Mouse (Mus musculus) kidney, postnatal 4 days (tissue): ENCODE results near the gene Hax1.

Experiments used
- DNase-seq, 2 experiments: peaks; one replicate each; pipeline ENCODE4 v3.0.0; 2021; ENCODE audit warnings: mixed read lengths in 2 of 2

Gene Hax1

DNA sequence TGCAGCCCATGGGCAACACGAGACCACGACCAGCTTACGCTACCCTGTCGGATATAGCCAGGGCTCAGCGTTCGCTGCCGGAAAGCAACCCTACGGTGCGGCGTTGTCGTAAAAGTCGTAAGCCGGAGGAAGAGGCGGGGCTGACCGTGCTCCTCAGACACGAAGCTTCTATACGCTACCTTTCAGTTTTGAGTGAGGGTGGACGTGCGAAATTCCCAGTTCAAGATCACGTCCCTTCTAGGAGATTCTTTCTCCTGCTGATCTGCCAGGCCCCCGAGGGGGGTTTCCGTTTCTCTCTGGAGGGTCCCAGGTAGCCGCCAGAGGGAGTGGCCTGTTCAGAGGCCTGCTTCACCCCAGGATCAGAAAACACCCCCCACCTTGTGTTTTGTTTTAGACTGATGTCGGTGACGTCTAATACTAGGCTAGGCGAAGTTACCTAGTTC lies at the start of gene Hax1:
TSS of gene Hax1 (minus strand) at position 169 of the 443 bp plus-strand sequence.
- DNase-seq = peak; percentile 96 to 97

DNA sequence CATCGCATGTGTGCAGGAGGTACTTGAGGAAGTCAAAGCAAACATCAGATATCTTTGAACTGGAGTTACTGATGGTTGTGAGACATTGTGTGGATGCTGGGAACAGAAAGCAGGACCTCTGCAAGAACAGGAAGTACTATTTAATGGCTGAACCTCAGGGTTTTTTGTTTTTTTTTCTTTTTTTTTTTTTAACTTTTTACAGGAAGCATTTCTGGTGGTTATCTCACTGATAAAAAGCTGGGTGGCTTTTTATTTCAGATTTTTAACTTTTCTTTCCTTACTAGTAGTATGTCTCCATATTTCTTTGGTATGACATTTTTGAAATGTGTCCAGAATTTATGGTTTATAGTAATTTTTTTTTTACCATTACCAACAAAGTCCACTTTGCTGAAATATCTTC lies 37.7 kb upstream of the Hax1 start:
- DNase-seq = no peak

DNA sequence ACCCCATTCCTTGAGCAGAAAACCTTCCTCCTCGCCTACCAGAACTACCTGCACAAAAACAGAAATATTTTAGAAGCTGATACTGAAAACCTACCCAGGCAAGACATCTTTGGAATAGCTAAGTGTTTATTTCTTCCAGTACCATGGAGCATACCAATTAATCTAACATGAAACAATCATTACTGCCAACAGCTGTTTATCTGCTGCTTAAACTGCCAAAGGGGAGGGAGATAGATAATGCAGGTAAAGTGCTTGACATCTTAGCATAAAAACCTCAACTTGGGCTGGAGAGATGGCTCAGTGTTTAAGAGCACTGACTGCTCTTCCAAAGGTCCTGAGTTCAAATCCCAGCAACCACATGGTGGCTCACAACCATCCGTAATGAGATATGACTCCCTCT lies 36.1 kb upstream of the Hax1 start:
- DNase-seq = no peak

DNA sequence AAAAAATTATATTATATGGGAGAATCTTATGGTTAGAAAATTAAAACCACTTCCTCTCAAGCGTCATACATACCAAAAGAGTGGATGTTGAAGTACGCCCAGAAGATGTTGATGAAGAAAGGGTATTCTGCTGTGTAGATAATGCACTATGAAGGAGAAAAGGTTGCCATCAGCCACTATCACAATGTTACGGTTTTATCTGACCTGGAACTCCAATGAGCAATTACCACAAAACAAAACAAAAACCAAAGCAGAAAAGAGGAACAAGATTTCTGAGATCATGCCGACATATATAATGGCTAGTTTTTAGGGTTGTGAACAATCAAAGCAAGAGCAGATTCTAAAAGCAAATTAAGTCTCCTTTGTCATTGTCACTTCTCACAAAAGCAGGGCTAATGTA lies 18.0 kb upstream of the Hax1 start:
- no peak for DNase-seq

DNA sequence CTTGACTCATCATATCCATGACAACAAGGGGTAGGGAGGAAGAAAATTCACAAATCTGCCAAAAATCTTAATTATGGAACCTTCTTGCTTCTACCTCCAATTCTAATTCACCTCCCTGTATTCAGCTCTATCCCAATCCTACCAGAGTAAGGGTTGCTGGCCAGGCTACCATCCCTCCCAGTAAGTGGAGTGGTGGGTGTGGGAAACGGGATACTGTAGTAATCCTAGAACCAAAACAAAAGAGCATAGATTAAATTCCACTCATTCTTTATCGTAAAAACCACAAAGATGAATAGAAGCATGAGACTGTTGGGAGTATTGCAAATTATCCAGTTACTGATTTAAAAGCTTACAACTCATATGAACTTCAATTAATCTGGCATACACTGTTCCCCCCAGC lies 11.7 kb upstream of the Hax1 start:
- DNase-seq = no peak

DNA sequence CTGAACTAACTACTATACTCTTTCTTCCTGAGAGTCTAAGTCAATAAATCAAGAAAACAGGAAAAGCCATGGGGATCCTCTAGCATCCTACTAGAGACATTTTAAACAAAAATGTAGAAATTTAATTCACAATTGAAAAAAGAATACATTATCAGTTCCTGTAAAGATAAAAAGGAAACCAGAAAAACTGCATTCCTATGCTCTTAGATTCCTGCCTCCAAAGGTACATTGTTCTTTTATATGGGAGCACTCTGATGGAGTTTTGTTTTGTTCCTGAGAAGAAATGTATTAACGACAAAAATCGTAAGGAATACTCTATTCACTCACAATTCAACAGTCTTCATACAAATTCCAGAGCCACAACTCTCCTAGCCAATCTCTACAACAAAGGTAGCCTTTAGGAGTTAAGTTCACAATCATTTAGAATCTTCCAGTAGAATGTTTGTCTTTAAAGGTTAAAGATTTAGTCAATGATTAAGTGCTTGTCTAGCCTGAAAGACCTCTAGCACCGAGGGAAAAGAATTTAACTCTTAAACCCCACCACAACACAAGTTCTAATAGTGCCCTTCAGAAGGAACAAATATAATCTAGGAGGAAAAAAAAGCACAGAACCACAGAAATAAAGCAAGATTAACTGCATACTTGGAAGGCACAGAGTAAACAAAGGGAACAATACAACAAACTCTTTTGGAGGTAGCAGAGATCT lies 5.7 kb upstream of the Hax1 start:
- no peak for DNase-seq

DNA sequence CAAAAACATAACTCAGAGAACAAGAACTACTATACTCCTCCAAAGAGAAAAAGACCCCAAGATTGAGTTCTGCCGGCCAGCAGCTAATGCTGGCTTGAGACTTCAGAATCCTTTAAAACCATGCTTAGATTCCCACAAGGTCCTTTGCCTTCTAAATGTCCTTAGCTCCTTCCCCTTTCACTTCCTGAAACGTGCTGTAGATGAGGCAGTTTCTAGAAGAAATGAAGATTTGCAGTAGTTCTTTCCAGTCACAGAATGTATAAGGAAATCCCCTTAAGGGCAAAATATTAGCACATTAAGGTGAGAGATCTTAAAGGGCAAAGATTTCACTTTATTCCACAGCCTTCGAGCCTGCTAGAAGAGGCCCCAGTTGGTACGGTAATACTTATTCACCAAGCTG lies 1.2 kb upstream of the Hax1 start:
- DNase-seq = no peak

DNA sequence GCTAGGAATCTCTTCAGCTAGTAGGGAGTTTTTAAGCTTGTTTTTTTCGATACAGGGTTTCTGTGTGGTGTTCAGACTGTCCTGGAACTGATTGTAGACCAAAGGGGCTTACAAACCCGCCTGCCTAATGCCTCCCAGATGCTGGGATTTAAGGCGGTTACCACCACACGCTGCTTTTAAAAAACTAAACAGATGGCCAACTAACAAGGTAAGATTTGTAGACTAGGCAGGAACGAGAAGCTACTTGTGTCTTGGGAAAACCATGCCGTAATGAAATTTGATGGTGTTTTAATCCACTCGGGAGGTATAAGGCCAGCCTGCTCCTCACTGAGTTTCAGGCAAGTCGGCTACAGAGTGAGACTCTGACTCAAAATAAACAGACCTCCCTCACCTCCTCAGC lies 510 bp upstream of the Hax1 start:
- peak in 1 of 2 experiments; percentile 18 for DNase-seq

DNA sequence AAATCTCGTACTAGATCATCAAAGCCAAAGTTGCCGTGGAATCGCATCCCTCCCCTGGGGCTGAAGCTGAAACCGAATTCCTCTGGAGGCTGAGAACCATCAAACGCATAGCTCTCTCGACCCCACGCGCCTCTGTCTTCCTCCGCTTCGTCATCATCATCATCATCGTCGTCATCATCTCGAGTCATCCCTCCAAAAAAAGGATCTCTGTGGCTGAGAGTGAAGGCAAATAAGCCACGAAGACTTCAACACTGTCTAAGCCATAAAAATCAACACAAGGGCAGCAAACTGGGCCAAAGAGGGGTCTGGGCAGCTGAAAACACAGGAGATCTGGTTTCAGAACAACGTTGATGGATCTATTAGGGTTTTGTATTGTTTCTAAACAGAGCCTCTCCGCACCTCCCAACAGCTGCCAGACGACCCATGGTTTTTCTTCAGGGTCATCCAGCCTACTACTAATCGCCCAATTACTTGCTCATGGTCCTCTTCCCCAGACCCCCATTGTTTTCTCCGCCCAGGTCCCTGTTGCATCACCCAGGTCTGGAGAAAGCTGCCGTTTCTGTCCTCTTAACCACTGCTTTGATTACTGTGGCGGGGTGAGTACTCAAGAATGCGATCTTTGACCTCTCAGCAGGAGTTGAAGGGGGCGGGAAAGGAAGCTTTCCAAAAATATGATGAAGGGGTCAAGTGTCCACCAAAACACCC lies 637 bp downstream of the Hax1 start:
- peak; percentile 16 to 32 for DNase-seq

DNA sequence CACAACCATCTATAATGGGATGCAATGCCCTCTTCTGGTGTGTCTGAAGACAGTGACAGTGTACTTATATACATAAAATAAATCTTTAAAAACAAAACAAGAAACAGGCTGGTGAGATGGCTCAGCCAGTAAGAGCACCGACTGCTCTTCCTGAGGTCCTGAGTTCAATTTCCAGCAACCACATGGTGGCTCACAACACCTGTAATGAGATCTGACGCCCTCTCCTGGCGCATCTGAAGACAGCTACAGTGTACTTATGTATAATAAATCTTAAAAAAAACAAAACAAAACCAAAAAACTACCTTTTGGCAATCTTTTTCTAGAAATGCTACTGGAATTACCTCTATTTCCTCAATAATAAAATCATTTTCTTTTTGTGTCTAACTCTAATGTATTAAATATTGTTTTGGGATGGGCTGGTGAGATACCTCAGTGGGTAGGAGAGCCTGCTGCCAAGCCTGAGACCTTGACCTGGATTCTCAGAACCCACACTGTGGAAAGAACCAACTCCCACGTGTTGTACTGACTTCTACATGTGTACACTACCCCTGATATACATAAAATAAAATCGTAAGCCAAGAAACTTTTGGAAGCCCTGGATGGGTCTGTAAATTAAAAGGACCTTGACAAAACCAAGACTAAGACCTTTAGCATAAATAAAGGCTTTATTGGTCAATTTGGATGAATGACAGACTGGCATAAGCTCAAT lies 3.6 kb downstream of the Hax1 start:
- no peak for DNase-seq

DNA sequence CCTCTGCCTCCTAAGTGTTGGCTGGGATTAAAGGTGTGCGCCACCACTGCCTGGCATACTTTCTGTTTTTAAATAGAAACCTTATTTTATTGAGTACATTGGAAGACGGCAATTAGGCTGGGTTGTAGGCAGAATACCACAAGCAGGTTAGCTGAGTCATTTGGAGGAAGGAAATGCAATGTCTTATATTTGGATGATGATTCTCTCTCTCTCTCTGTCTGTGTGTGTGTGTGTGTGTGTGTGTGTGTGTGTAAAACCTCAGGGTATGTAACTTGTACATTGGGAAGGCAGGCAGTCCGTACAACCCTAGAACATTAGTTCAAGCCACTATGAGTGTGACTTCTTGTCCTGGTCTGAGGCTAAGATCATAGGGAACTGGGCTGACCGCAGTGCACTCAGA lies 10.8 kb downstream of the Hax1 start:
- DNase-seq = no peak

DNA sequence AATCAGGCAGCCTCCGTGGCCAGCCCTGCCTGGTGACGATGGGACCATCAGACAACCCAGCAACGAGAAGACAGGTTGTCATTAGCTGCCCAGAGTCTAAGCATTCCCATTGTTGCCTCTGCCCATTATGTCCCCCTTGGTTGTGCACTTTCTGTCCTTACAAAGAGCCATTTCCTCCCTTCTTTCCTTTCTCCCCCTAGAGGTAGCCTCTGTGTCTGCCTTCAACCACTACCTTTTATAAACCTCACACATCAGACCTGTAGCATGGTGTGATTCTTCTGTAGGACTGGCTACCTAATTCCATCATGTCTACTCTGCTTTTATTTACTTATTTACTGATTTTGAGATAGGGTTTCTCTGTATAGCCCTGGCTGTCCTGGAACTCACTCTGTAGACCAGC lies 11.4 kb downstream of the Hax1 start:
- DNase-seq = no peak

DNA sequence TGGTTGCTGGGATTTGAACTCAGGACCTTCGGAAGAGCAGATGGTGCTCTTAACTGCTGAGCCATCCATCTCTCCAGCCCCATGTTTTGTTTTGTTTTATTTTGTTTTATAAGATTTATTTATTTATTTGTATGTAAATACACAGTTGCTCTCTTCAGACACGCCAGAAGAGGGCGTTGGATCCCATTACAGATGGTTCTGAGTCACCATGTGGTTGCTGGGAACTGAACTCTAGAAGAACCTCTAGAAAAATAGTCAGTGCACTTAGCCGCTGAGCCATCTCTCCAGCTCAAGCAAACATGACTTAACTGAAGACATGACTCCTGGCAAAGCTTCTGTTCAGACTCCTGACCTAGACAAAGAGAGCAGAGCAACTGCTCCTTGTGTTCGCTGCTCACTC lies 16.2 kb downstream of the Hax1 start:
- no peak for DNase-seq

DNA sequence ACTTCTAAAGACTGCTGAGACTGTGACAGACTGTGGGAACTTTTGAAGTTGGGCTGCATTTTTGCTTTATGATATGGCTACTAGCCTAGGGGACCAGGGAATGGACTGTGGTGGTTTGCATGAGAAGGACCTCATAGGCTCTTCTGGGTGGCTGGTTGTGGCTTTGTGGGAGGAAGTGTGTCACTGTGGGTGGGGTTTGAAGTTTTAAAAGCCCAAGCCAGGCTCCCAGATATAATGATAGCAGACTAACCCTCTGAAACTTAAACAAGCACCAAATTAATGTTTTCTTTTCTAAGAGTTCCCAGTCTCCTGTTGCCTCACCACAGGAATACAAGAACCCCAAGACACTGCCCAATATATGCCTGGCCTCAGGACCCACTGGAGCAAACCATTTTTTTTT lies 21.7 kb downstream of the Hax1 start:
- DNase-seq = no peak

DNA sequence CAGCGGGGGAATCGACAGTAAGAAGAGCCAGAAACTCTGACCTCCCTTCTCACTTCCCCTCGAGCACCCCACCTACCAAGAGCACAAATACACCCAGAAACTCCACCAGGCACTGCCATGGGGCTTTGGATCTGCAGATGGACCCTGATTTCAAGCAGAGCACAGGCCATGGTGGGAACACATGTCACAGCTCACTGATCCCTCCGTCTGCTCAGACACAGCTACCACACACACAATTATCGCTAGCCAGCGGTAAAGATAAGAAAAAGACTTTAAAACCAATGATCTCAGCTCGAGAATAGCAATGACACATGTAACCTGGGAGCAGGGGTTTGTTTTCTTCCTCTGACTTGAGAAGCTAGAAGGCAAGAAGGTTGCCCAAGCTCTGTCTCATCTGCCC lies 30.1 kb downstream of the Hax1 start:
- no peak for DNase-seq

DNA sequence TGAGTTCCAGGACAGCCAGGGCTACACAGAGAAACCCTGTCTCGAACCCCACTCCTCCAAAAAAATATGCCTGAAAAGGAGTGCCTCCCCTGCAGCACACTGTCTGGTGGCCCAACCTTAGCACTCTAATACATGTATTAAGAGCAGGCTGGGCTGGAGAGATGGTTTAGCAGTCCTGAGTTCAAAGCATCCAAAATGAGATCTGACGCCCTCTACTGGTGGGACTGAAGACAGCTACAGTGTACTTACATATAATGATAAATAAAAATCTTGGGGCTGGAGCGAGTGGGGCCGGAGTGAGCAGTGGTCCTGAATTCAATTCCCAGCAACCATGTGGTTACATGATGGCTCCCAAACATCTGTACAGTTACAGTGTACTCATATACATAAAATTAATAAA lies 31.6 kb downstream of the Hax1 start:
- DNase-seq = peak in 1 of 2 experiments; percentile 22

DNA sequence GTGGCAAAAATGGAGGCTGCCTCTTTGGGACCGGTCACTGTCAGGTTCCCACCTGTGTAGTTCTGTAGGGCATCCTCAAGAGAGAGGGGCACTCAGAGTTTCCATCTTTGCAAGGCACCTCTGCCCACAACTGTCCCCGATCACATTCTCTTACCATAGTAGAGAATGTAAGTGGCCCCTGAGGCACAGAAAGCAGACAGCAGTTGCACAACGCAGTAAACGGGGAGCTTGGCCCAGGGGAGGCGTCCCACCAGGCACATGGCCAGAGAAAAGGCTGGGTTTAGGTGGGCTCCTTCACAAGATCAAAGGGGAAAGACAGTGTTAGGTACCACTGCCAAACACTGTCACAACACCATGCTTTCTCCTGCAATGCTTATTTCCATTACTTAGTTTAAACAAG lies 32.6 kb downstream of the Hax1 start:
- DNase-seq = no peak

DNA sequence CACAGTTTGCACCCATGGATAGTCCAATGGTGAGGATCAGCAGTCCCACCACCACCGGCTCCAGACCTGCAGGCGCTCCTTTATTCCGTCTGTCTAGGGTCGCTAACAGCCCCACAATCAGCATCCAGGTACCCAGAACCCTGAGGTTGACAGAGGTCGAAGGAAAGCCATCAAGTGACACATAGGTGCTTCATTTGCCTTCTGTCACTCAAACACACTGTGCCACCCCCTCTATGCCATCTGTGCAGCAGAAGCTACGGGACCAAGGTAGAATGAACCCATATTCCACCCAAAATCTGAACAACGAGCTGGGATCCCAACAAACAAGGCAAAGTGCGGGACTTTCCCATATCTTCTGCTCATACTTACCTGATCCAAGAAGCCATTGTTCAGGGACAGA lies 33.0 kb downstream of the Hax1 start:
- no peak for DNase-seq

DNA sequence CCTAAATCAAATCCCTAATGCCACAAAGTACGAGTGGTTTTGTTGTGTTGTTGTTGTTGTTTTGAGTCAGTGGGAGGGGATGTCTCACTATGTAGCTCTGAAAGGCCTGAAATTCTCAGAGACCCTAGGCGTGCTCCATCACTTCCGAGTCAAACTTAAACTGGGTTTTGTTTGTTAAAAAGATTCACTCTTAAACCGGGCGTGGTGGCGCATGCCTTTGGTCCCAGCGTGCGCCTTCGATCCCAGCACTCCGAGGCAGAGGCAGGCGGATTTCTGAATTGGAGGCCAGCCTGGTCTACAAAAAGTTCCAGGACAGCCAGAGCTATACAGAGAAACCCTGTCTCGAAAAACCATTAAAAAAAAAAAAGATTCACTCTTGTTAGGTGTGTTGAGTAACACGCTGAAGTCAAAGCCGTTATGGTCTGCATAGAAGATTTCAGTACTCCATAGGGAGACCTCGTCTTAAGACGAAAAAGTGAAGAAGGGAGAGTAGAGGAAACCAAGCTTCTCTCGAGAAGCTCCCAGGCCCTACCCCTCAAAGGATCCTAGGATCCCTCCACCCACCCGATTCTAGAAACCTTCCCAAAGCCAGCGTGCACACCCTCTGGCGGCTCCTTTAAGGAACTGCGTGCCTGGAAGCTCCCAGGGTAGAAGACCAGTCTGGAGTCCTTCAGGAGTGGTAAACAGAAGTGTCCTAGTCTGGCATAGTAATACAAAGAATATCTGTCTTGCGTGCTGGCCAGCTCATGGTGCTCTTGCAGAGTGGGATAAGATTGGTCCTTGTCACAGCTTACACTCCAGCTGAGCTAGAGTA lies 34.4 kb downstream of the Hax1 start:
- peak; percentile 80 to 85 for DNase-seq

DNA sequence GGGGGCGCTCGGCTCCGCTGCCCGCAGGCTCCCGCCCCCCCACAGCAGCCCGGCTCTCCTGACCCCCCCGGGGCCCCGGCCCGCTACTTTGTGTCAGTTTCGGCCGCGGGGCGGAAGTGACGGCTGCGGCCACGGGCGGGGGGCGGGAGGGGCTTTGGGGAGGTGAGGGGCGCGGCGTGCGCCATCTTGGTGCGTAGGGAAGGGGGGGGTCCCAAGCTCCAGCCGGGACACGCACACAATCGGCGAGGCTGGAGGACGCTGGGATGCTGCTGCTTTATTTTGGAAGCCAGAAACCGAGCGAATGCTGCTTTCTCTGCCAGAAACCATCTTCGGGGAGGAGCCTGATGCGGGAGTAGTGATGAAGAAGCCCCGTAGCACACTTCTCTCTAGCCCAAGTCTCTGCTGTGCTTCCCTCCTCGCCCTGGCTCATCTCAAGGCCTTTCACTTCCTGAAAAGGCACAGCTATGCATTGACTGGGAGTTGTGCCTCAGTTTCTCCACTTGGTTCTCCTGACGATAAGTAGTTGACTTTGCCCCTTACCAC lies 35.3 kb downstream of the Hax1 start, which contains the start of gene Atp8b2:
TSS of gene Atp8b2 (minus strand) at position 288 of the 543 bp plus-strand sequence.
- DNase-seq = peak; percentile 84 to 89

DNA sequence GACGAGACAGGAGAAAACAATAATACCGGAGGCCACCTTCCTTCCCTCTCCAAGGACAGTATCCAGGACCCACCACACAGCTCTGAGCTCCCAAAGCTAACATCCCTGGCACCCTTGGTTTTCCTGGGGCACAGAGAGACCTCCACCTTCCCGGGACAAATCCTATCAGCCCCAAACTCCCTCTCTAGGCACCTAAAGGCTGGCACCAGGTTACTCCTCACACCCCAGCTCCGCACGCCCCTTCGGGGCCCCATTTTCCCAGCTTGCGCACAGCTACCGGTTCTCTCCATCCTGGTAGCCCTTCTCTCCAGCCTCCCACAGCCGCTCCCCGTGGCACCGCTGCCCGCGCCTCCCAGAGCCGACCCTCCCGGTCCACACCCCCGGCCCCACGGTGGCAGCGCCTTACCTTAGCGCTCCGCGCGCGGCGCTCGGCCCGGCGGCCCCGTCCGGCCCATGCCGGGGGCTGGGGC lies 35.8 kb downstream of the Hax1 start:
- DNase-seq = no peak

DNA sequence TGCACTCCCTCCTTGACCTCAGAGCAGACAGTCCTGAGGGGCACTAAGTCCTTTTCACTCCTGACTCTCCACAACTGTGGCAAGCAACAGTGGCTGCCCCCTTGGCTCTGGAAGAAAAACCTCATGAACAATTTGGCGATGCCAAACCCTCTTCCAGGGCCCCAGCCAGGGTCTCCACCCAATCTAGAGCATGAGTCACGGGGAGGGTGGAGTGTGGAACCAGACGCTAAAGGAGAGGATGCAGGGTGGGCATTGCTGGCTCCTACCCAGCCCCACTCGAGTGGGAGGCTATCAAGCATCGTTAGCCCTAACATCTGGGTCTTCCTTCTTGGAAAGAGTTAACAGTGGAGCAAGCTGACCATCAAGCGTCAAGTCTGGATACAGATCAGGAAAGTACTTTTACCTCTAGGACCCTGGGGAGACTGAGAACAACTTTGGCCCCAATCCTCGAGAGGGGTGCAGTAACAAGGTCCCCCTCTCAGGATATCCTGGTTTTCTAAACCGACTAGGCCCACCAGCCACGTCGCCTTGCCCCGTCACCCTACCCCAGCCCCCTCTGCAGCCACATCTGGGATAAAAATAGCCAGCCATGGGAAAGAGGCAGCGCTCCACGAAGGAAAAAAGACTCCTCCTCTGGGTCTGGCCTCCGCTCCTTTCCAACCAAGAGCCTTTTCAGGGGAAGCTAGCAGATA lies 36.4 kb downstream of the Hax1 start:
- DNase-seq = peak; percentile 52 to 64
